Mouse (Mus musculus): ENCODE data around the gene Limd1. TPM values are rescaled to one million over a fixed set of nuclear protein-coding genes. Genes with fewer than 3 reads are reported as not detected.
A peak's percentile ranks its signal among the peaks of the same experiment; 100 is the strongest.

The Limd1 gene
- total and polyA plus RNA-seq, 2 experiments from 2014 or later: 42.4 to 143 TPM

GRCm38 (mm10) chr9:123467141-123467620, 11.3 kb upstream of the Limd1 start:
- no peak for TF ChIP-seq CTCF (IDR thresholded peaks at IDR 0.05; ENCODE audit: low read depth)
- no peak; the same call in 1 of the 2 replicates for TF ChIP-seq EP300 (IDR thresholded peaks at IDR 0.05; ENCODE audit: low read depth)
- 29% methylated on average over 4 of the region's 4 CpGs for WGBS
- Histone ChIP-seq H3K4me1 (ENCODE audit: control insufficient read depth, insufficient read depth) (peaks cover 30% of the 10 kb centered on the region), H3K36me3 (replicated peaks; ENCODE audit: control insufficient read depth, insufficient read depth, low read length) (0 out of 2 replicates have a peak, but pooled peaks cover 6% of the 10 kb centered on the region), H3K27ac (ENCODE audit: low read depth) (peak overlapping the region; percentile 75), H3K4me2 (ENCODE audit: low read depth, low read length) (no peak overlapping the region), H3K4me3 (ENCODE audit: low read depth, low read length) (no peak overlapping the region), H3K9me3 (replicated peaks; ENCODE audit: control insufficient read depth, low read length) (no peaks in the 10 kb centered on the region), H3K9ac (replicated peaks; ENCODE audit: low read depth, low read length) (no peak overlapping the region), H3K27me3 (ENCODE audit: control insufficient read depth, insufficient read depth, low read length) (no peaks in the 10 kb centered on the region)
- DNase-seq (ENCODE audit: low spot score): peak; percentile 77
- ATAC-seq (ENCODE audit: insufficient read depth, low read depth): peak; percentile 79

- Histone ChIP-seq H3K27me3 (ENCODE audit: control insufficient read depth, insufficient read depth, low read length) (no peaks in the 10 kb centered on the region), H3K36me3 (replicated peaks; ENCODE audit: control insufficient read depth, insufficient read depth, low read length) (no peaks in the 10 kb centered on the region), H3K4me3 (ENCODE audit: low read depth, low read length) (no peak overlapping the region), H3K4me2 (ENCODE audit: low read depth, low read length) (no peak overlapping the region), H3K27ac (ENCODE audit: low read depth) (peak overlapping the region; percentile 58; the same call in 1 of the 2 replicates), H3K4me1 (ENCODE audit: control insufficient read depth, insufficient read depth) (peaks cover 37% of the 10 kb centered on the region), H3K9ac (replicated peaks; ENCODE audit: low read depth, low read length) (no peak overlapping the region), H3K9me3 (replicated peaks; ENCODE audit: control insufficient read depth, low read length) (no peaks in the 10 kb centered on the region)
- ATAC-seq (ENCODE audit: insufficient read depth, low read depth): no peak
- WGBS: 38% methylated on average over 5 of the region's 5 CpGs
- DNase-seq (ENCODE audit: low spot score): no peak
- no peak for TF ChIP-seq EP300 (IDR thresholded peaks at IDR 0.05; ENCODE audit: low read depth)
- TF ChIP-seq CTCF (IDR thresholded peaks at IDR 0.05; ENCODE audit: low read depth): no peak
Observed at GRCm38 (mm10) chr9:123468406-123469085, 10.0 kb upstream of the Limd1 start.

- no peak overlapping the region for H3K4me2 ChIP-seq (ENCODE audit: low read depth, low read length)
- no peak for DNase-seq (ENCODE audit: low spot score)
- H3K27ac ChIP-seq (ENCODE audit: low read depth): peak overlapping the region; percentile 58; the same call in 1 of the 2 replicates
- ATAC-seq (ENCODE audit: insufficient read depth, low read depth): no peak
- H3K4me1 ChIP-seq (ENCODE audit: control insufficient read depth, insufficient read depth): peaks cover 37% of the 10 kb centered on the region
- no peaks in the 10 kb centered on the region for H3K9me3 ChIP-seq (replicated peaks; ENCODE audit: control insufficient read depth, low read length)
- no peaks in the 10 kb centered on the region for H3K36me3 ChIP-seq (replicated peaks; ENCODE audit: control insufficient read depth, insufficient read depth, low read length)
- H3K4me3 ChIP-seq (ENCODE audit: low read depth, low read length): no peak overlapping the region
- no peaks in the 10 kb centered on the region for H3K27me3 ChIP-seq (ENCODE audit: control insufficient read depth, insufficient read depth, low read length)
- no peak overlapping the region for H3K9ac ChIP-seq (replicated peaks; ENCODE audit: low read depth, low read length)
- TF ChIP-seq CTCF (IDR thresholded peaks at IDR 0.05; ENCODE audit: low read depth) (no peak), EP300 (IDR thresholded peaks at IDR 0.05; ENCODE audit: low read depth) (no peak)
Observed at GRCm38 (mm10) chr9:123469087-123469486, 9.4 kb upstream of the Limd1 start.

- DNase-seq (ENCODE audit: low spot score) (no peak), ATAC-seq (ENCODE audit: insufficient read depth, low read depth) (0 out of 2 replicates have a peak, but pooled peaks have one; percentile 22)
- Histone ChIP-seq H3K36me3 (replicated peaks; ENCODE audit: control insufficient read depth, insufficient read depth, low read length) (no peaks in the 10 kb centered on the region), H3K4me2 (ENCODE audit: low read depth, low read length) (no peak overlapping the region), H3K27me3 (ENCODE audit: control insufficient read depth, insufficient read depth, low read length) (no peaks in the 10 kb centered on the region), H3K4me3 (ENCODE audit: low read depth, low read length) (no peak overlapping the region), H3K9me3 (replicated peaks; ENCODE audit: control insufficient read depth, low read length) (no peaks in the 10 kb centered on the region), H3K27ac (ENCODE audit: low read depth) (peak overlapping the region; percentile 22; the same call in 1 of the 2 replicates), H3K4me1 (ENCODE audit: control insufficient read depth, insufficient read depth) (peaks cover 18% of the 10 kb centered on the region), H3K9ac (replicated peaks; ENCODE audit: low read depth, low read length) (no peak overlapping the region)
- no peak for TF ChIP-seq CTCF (IDR thresholded peaks at IDR 0.05; ENCODE audit: low read depth)
- TF ChIP-seq EP300 (IDR thresholded peaks at IDR 0.05; ENCODE audit: low read depth): no peak
Observed at GRCm38 (mm10) chr9:123473377-123473776, 5.1 kb upstream of the Limd1 start.

- Histone ChIP-seq H3K27me3 (ENCODE audit: control insufficient read depth, insufficient read depth, low read length) (no peaks in the 10 kb centered on the region), H3K9me3 (replicated peaks; ENCODE audit: control insufficient read depth, low read length) (no peaks in the 10 kb centered on the region), H3K27ac (ENCODE audit: low read depth) (peak overlapping the region; percentile 58), H3K4me3 (ENCODE audit: low read depth, low read length) (no peak overlapping the region), H3K9ac (replicated peaks; ENCODE audit: low read depth, low read length) (no peak overlapping the region), H3K36me3 (replicated peaks; ENCODE audit: control insufficient read depth, insufficient read depth, low read length) (no peaks in the 10 kb centered on the region), H3K4me2 (ENCODE audit: low read depth, low read length) (no peak overlapping the region), H3K4me1 (ENCODE audit: control insufficient read depth, insufficient read depth) (peaks cover 18% of the 10 kb centered on the region)
- no peak for TF ChIP-seq CTCF (IDR thresholded peaks at IDR 0.05; ENCODE audit: low read depth)
- TF ChIP-seq EP300 (IDR thresholded peaks at IDR 0.05; ENCODE audit: low read depth): peak; percentile 56; the same call in 1 of the 2 replicates
- DNase-seq (ENCODE audit: low spot score) (no peak), ATAC-seq (ENCODE audit: insufficient read depth, low read depth) (no peak)
- 53% methylated on average over 1 of the region's 1 CpGs for WGBS
Observed at GRCm38 (mm10) chr9:123475569-123475968, 2.9 kb upstream of the Limd1 start.

All from heart, postnatal 0 days (tissue).